Mouse (Mus musculus): ENCODE data around the gene Hadh.

The Hadh gene

DNA sequence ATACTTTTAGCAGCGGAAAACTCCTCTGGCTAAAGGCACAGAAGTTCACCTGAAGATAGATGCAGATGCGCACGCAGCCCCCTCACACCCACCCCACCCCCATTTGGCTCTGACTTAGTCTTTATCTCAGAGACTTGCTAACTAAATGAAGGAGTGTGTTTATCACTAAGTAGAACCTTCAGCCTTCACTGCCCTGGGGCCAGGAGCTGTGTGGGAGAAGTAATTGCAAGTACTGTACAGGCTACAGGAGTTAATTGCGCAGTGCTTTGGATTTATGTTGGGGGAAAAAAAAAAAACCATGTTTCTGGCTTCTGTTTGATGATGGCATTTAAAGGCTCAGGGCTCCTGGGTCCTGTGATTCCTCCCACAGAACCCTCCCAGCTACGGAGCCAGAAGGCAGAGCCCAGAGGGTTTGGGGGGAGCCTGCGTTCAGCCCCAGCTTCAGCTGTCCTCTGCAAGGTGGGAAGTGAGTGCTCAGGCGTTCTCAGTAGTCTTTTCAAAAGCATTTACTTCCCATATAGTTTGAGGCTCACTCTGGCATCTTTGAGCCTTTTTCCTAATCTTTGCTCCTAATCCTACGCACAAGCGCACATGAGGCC lies 57.7 kb downstream of the Hadh start:
- DNase-seq = no peak

DNA sequence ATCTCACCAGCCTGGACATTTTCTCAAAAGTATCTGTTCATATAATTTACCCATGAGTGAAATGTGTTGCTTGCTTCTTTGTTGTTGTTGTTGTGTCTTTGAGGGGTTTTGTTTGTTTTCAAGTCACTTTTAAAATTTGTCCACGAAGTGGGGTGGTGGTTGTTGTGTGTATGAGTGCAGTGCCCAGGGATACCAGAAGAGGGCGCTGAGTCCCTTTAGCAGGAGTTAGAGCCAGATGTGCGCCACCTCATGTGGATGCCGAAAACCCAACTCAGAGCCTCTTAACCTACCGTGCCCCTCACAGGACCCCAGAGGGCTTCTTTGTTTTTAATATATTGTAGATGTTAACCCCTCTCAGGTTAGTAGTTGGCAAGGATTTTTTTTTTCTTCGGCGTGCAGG lies 59.7 kb downstream of the Hadh start:
- DNase-seq = no peak

DNA sequence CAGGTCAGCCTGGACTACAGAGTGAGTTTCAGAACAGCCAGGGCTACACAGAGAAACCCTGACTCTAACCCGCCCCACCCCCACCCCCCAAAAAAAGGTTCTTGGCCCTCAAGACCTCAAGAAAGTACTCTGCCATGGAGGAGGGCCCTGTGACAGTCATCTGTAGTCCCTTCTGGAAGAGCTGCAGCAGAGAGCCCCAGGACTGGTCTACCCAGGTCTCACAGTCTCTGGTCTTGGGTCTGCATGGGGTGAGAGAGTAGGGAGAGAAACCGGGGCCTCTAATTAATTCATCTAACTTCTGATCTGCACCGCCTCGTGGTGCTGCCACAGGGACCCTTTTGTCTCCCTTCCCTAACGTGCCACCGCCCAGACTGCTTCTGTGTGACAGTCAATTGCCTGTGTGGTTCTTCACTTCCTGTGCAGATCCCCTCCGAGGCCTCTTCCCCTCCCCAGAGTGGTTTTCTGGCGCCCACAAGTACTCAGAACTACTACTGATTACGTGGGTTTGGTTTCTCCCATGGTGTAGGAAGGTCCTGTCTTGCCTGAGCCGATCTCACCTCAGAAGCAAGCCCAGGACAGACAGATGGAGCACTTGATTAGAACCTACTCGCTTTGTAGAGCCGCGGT lies 63.5 kb downstream of the Hadh start:
- no peak for DNase-seq

DNA sequence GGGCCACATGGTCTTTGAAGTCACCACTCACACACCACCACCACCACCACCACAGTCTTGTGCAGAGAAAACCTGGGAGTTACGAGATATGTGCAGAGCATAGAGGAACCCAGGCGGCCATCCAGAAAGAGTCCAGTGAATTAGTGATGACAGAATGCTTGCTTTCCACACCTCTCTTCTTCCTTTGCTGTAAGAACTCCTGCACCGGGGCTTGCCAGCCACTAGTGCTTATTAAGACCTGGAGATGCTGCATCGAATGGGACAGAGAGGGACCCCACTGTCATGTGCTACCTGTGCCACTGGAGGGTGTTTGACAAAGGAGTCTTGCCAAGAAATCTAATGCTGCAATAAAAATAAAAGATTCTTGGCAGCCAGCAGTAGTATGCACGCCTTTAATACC lies 64.1 kb downstream of the Hadh start:
- no peak for DNase-seq

DNA sequence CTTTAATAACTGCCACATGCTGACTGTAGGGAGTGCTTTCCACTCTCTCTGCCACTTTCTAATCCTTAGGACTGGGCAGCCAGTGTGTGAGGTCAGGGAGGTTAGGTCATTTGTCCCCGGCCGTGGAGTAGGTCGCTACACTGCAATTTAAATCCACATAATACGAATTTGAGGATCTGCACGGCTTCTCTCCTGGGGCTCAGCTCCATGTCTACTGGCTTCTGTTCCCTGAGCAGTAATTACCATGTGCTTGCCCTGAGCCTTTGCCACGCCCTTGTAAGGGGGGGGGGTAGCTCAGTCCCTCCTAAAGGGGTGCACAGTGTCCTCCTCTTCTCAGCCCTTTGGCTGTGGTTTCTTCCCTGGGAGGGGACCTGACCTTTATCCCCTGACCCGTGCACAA lies 69.6 kb downstream of the Hadh start:
- no peak for DNase-seq

DNA sequence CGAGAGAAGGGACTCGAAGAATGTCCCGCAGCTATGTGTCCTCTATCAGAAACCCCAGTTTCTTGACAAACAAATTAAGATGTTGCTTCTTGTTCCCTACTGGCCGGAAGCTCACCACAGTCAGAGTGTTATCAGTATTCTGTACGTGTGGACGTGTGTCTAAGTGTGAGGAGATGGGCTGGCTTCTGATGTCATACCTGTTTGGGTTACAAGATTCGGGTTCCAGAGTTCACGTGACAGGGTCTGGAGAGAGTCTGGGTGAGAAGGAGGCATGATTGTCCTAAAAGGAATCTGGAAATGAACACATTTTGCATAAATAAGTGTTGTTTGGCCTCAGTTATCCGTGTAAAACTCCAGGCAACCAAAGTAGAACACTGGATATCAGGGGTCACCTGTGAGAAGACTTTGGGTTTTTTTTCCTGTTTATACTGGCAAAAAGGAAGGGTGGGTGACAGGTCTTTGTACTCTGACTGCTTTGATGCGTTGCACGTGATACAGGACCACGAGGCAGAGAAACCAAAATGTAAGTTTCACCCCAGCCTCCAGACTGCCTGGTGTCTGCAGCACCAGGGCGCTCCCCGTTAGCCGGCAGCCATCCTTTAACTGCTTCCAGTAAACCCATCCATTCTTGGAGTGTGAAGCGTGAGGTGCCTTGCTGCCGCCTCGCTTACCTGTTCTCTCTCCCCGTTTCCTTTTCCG lies 72.2 kb downstream of the Hadh start:
- DNase-seq = no peak

DNA sequence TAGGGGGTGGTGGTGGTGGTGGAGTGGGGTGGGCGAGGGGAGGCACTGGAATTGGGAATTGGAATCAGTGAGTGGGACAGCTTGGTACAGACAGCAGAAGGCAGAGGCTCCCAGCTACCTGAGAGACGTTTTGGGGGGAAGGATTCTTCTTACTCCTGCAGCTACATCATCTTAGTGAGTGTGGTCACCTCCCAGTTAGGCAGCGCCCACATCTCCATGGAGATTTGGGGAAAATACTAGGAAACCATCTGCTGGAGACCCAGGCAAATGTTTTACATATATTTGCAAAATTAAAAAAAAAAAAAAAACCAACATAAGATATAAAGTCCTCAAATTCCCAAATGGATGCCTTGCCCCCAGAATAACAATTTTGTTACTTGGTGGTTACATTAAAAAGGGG lies 72.9 kb downstream of the Hadh start:
- DNase-seq = no peak

DNA sequence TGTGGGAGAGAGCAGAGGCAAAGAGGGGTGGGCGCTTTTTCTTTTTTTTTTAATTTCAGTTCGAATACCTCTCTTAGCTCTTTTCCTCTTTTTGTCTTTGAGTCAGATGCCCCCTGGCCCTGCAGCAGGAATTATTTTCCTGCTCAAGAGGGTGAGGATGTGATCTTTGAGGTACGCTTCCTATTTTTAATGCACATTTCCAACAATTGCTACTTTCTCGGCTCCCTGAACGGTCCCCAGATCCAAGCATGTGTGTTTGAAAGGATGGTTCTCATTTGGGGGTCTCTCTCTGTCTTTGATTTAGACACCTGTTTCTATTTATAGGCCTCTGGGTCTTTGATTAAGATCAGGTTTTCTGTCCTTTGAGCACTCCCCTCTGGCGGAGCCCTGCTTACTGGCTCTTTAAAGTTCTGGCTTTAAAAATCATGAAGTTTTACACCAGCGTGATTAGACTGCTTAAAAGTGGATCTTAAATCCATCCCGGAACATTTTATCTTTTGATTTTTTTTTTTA lies 75.3 kb downstream of the Hadh start:
- no peak for DNase-seq

DNA sequence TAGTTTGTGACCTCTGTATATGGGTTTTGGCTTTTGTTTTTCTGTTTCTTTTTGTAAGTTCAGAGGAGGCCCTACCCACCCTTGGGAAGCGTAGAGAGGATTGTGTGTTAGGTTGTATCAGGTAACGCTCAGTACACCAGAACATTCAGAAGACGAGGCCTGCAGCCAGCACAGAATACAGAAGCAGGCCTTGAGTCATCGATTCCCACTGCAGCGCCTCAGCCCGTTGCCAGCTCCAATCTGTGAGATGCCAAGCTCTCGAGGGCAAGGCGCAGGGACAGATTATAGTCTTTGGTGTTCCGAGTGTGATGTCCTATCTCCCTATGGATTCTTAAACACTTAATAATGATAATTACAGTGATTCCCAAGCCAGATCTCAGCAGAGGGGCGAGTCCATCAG lies 75.9 kb downstream of the Hadh start:
- DNase-seq = no peak

DNA sequence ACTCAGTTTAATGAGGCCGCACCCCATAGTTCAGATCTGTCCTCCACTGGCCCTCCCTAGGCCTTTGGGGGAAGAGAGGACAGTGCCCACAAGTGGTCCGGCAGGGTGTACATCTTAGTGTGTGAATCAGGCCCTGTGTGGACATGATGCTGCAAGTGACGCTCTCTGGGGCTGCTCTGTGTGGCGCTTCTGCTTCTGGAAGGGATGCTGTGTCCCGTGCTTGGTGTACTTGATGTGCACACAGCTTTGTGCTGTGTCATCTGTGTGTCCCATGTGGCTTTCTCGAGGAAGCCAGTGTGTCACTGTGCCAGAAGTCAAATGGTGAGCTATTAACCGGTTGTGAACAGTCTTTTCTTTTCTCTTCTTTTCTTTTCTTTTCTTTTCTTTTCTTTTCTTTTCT lies 80.4 kb downstream of the Hadh start:
- no peak for DNase-seq

DNA sequence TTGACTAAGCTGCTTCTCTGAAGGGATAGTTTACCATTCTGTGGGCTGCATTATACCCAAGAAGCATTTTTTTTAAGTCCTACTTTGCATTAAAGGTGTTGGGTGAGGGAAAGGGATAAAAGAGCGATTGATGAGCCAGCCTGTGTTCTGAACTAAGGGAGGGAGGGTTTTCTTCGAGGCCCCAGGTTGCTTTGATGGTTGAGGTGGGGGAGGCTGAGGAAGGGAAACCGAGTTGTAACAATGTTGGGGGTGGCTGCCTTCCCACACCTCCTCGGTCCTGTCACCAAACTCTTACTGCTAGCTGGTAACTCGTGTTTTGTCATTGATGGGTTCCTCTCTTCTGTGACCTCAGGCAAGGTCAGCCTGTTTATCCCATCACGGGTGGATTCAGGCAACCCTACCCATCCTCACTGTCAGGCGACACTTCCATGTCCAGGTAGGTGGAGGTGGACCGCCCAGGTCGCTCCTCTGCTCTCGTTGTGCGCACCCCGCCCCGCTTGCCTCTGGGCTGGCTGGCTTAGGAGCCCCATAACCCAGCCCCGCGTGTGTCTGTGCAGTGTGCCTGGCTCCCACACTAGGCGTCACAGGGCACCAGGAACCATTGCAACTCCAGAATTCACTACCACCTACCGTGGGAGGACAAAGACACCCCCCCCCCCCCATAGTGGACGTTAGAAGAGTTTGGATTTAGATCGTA lies 81.1 kb downstream of the Hadh start:
- DNase-seq = no peak

DNA sequence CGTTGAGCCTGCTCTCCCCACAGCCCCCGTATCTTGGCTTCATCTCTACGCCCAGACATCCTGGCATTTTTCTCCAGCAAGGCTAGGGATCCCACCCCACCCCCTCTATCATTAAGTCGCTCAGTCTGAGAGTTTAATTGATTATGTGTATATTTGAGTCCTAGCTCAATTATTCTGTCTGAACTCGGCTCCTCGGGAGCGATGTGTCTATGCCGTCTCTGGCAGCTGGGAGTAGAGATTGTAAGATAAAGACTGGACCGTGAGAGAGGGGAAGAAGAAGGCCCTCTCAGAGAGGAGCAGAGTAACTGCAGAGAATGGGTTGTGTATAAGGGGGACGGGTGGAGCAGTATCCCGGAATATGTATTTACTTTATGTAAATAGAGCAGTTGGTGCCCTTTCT lies 81.7 kb downstream of the Hadh start:
- DNase-seq = no peak

DNA sequence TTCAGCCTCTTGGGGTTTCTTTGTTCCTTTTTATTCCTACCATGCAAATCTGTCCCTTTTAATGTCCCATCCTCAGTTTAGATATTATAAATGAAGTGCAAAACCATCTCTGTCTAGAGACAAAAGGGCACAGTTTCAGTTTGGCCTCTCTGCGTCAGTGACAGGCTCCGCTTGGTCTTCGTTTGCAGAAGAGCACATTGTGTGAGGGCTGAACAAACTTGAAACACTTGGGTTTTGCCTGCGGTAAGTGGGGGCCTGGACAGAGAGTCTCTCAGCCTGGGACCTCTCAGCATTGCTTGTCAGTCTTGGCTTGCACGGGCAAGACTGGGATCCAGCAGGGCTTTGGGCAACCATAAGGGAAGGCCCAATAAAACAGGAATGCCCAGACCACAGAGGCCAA lies 85.7 kb downstream of the Hadh start:
- DNase-seq = no peak

Data from kidney, postnatal 14 days (tissue).